Mouse (Mus musculus): ENCODE measurements at regions not wholly inside any gene's neighbourhood (a gene's known extent, or its start where the extent isn't known, plus 50 kb on each side); places are given as distances from the start of the nearest gene placed in this dataset.

DNA sequence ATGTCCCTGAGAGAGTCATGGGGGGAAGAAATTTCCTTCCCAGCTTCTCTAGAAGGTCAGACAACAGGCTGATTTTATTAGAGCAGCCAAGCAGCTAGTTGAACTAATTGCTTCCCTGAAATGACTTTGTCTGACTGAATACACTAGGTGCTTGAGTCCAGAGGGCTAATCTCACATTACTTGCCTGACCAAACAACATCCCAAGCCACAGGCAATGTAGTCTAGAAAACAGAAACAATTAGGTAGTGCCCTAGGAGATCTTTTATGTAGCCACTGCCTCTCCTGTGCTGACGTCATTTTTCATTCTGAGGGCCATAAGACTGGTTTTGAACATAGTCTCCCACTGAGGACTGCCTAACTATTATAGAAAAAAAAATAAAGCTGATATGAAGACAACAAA is 159.1 kb upstream of the 4931417E11Rik start:
- DNase-seq (ENCODE audit: low read depth in 3 of 3, low spot score in 3 of 3), result no peak
- no peak overlapping the region for H3K4me3 ChIP-seq (ENCODE audit: insufficient read depth in 1 of 2, low read depth in 2 of 2, low read length in 2 of 2)
- 60% methylated on average over 1 of the region's 1 CpGs for WGBS (ENCODE audit: insufficient replicate concordance)
- no peaks in the 10 kb centered on the region for H3K9me3 ChIP-seq (ENCODE audit: control insufficient read depth, low read length)
- H3K27me3 ChIP-seq (ENCODE audit: control insufficient read depth, insufficient read depth, low read length), result no peaks in the 10 kb centered on the region
- no peak overlapping the region for H3K4me2 ChIP-seq (ENCODE audit: low read depth)
- H3K36me3 ChIP-seq (replicated peaks; ENCODE audit: control insufficient read depth, insufficient read depth, low read depth), result no peaks in the 10 kb centered on the region
- TF ChIP-seq EP300 (IDR thresholded peaks at IDR 0.05; ENCODE audit: low read depth) (no peak), CTCF (IDR thresholded peaks at IDR 0.05; ENCODE audit: low read depth) (no peak)
- H3K9ac ChIP-seq (replicated peaks), result no peak overlapping the region
- H3K27ac ChIP-seq, result no peak overlapping the region
- ATAC-seq (ENCODE audit: insufficient read depth), result no peak
- no peaks in the 10 kb centered on the region for H3K4me1 ChIP-seq (replicated peaks; ENCODE audit: control insufficient read depth in 2 of 2, insufficient read depth in 2 of 2, low read length in 1 of 2)

DNA sequence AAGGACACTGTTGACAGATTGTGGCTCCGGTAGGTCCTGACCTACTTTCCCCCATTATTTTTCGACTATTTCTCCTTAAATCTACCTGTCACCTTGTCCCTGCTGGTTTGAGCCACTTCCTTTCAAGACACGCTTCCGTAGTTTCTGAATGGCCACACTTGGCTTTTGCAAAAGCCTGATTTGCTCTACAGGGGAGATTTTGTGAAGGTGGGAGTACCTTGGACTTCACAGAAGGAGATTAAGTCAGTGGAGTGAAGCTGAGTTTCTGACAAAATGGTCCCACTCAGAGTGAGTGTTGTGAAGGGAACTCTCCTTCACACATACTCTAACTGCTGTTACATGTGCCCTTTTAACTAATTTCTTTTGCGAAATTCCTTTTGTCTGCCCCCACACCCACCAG is 157.0 kb upstream of the 4931417E11Rik start:
- ATAC-seq (ENCODE audit: insufficient read depth), result no peak
- 57% methylated on average over 5 of the region's 5 CpGs for WGBS (ENCODE audit: insufficient replicate concordance)
- no peaks in the 10 kb centered on the region for H3K4me1 ChIP-seq (replicated peaks; ENCODE audit: control insufficient read depth in 2 of 2, insufficient read depth in 2 of 2, low read length in 1 of 2)
- no peaks in the 10 kb centered on the region for H3K9me3 ChIP-seq (ENCODE audit: control insufficient read depth, low read length)
- H3K27me3 ChIP-seq (ENCODE audit: control insufficient read depth, insufficient read depth, low read length), result no peaks in the 10 kb centered on the region
- H3K36me3 ChIP-seq (replicated peaks; ENCODE audit: control insufficient read depth, insufficient read depth, low read depth), result no peaks in the 10 kb centered on the region
- no peak overlapping the region for H3K4me3 ChIP-seq (ENCODE audit: insufficient read depth in 1 of 2, low read depth in 2 of 2, low read length in 2 of 2)
- H3K27ac ChIP-seq, result no peak overlapping the region
- no peak for DNase-seq (ENCODE audit: low read depth in 3 of 3, low spot score in 3 of 3)
- no peak for TF ChIP-seq CTCF (IDR thresholded peaks at IDR 0.05; ENCODE audit: low read depth)
- no peak for TF ChIP-seq EP300 (IDR thresholded peaks at IDR 0.05; ENCODE audit: low read depth)
- H3K4me2 ChIP-seq (ENCODE audit: low read depth), result no peak overlapping the region
- no peak overlapping the region for H3K9ac ChIP-seq (replicated peaks)

DNA sequence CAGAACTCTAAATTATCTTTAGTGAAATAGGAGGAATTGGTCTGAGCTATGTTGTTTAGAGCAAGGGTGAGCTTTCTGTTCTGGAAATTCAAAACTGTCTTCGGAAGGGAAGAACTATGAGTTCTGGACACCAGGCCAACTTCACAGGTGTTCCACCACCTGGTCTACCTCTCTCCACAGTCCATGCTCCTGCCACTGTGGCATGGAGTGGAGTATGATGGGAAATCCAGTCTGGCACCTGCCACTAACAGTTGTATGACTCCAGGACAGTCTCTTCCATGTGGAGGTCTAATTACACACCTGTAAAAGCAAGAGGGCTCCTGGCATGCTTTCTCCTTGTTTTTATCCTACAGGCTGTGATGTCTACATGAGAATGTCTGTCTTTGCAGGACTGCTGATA is 154.7 kb upstream of the 4931417E11Rik start:
- H3K36me3 ChIP-seq (replicated peaks; ENCODE audit: control insufficient read depth, insufficient read depth, low read depth), result no peaks in the 10 kb centered on the region
- ATAC-seq (ENCODE audit: insufficient read depth), result no peak
- no peak overlapping the region for H3K27ac ChIP-seq
- no peak for DNase-seq (ENCODE audit: low read depth in 3 of 3, low spot score in 3 of 3)
- no peaks in the 10 kb centered on the region for H3K27me3 ChIP-seq (ENCODE audit: control insufficient read depth, insufficient read depth, low read length)
- H3K4me1 ChIP-seq (replicated peaks; ENCODE audit: control insufficient read depth in 2 of 2, insufficient read depth in 2 of 2, low read length in 1 of 2), result no peaks in the 10 kb centered on the region
- H3K4me2 ChIP-seq (ENCODE audit: low read depth), result no peak overlapping the region
- H3K4me3 ChIP-seq (ENCODE audit: insufficient read depth in 1 of 2, low read depth in 2 of 2, low read length in 2 of 2), result no peak overlapping the region
- no peaks in the 10 kb centered on the region for H3K9me3 ChIP-seq (ENCODE audit: control insufficient read depth, low read length)
- WGBS (ENCODE audit: insufficient replicate concordance), result 65% methylated on average over 1 of the region's 1 CpGs
- no peak overlapping the region for H3K9ac ChIP-seq (replicated peaks)
- TF ChIP-seq EP300 (IDR thresholded peaks at IDR 0.05; ENCODE audit: low read depth) (no peak), CTCF (IDR thresholded peaks at IDR 0.05; ENCODE audit: low read depth) (no peak)

DNA sequence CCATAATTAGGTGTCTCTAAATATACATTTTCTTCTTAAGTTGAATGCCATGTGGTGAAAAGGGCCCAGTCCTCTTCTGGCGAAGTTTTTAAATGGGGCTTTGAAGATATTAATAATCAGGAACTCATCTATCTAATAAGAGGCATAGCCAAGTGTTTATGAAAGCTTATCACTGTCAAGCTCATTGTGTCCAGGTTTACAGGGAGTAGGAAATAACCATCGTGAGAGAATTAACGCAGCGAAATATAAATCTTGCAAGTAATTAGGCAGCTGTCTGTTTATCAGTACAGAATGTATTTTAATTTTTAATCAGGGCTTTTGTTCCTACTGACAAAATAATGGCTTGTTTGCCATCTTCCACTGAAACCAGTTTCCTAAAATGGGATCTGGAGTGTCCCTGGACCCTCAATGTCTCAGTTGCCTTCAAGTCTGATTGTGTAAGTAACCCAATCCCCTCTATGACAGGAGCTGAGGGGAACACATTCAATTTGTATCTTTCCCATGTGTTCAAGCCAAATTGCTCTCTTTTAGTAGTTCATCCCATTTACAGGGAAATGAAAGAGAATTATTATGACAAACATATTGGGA is 152.5 kb upstream of the 4931417E11Rik start:
- Histone ChIP-seq H3K27ac (no peak overlapping the region), H3K36me3 (replicated peaks; ENCODE audit: control insufficient read depth, insufficient read depth, low read depth) (no peaks in the 10 kb centered on the region), H3K4me1 (replicated peaks; ENCODE audit: control insufficient read depth in 2 of 2, insufficient read depth in 2 of 2, low read length in 1 of 2) (no peaks in the 10 kb centered on the region), H3K27me3 (ENCODE audit: control insufficient read depth, insufficient read depth, low read length) (no peaks in the 10 kb centered on the region), H3K9ac (replicated peaks) (no peak overlapping the region), H3K9me3 (ENCODE audit: control insufficient read depth, low read length) (no peaks in the 10 kb centered on the region), H3K4me3 (ENCODE audit: insufficient read depth in 1 of 2, low read depth in 2 of 2, low read length in 2 of 2) (no peak overlapping the region), H3K4me2 (ENCODE audit: low read depth) (no peak overlapping the region)
- DNase-seq (ENCODE audit: low read depth in 3 of 3, low spot score in 3 of 3), result no peak
- no peak for ATAC-seq (ENCODE audit: insufficient read depth)
- TF ChIP-seq EP300 (IDR thresholded peaks at IDR 0.05; ENCODE audit: low read depth) (no peak), CTCF (IDR thresholded peaks at IDR 0.05; ENCODE audit: low read depth) (no peak)
- WGBS (ENCODE audit: insufficient replicate concordance), result 61% methylated on average over 4 of the region's 4 CpGs

DNA sequence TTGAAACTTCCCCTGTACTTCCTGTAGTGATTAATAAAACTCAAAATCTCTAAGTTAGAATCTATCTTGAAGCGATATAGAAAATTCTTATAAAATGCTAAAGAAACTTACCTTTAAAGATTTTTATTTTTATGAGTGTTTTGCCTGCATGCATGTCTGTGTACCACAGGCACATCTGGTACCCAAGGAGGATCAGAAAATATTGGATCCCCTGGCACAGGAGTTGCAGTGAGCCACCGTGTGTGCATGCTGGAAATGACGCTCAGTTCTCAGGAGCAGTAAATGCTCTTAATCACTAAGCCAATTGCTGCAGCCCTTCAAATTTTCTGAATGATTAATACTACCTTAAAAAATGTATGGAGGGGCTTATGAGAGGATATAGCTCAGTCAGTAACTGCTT is 142.8 kb upstream of the 4931417E11Rik start:
- ATAC-seq (ENCODE audit: insufficient read depth) (no peak), DNase-seq (ENCODE audit: low read depth in 3 of 3, low spot score in 3 of 3) (no peak)
- no peaks in the 10 kb centered on the region for H3K36me3 ChIP-seq (replicated peaks; ENCODE audit: control insufficient read depth, insufficient read depth, low read depth)
- H3K4me3 ChIP-seq (ENCODE audit: insufficient read depth in 1 of 2, low read depth in 2 of 2, low read length in 2 of 2), result no peak overlapping the region
- no peaks in the 10 kb centered on the region for H3K4me1 ChIP-seq (replicated peaks; ENCODE audit: control insufficient read depth in 2 of 2, insufficient read depth in 2 of 2, low read length in 1 of 2)
- H3K27ac ChIP-seq, result no peak overlapping the region
- TF ChIP-seq EP300 (IDR thresholded peaks at IDR 0.05; ENCODE audit: low read depth) (no peak), CTCF (IDR thresholded peaks at IDR 0.05; ENCODE audit: low read depth) (no peak)
- H3K9ac ChIP-seq (replicated peaks), result no peak overlapping the region
- no peak overlapping the region for H3K4me2 ChIP-seq (ENCODE audit: low read depth)
- WGBS (ENCODE audit: insufficient replicate concordance), result 68% methylated on average over 3 of the region's 3 CpGs
- no peaks in the 10 kb centered on the region for H3K27me3 ChIP-seq (ENCODE audit: control insufficient read depth, insufficient read depth, low read length)
- no peaks in the 10 kb centered on the region for H3K9me3 ChIP-seq (ENCODE audit: control insufficient read depth, low read length)

Data from liver, embryonic 14.5 days (tissue).